Mouse (Mus musculus) E14TG2a.4 (cell line): ENCODE data around the gene Ccnl2.

Experiments used
- CTCF ChIP-seq: conservative IDR thresholded peaks from 2 replicates; pipeline ENCODE4 v1.5.1; 2014; ENCODE audit warnings: low read length
- POU5F1 ChIP-seq: IDR thresholded peaks from 2 replicates; pipeline ENCODE4 v1.6.1; 2014; ENCODE audit warnings: low read length, borderline replicate concordance

DNA sequence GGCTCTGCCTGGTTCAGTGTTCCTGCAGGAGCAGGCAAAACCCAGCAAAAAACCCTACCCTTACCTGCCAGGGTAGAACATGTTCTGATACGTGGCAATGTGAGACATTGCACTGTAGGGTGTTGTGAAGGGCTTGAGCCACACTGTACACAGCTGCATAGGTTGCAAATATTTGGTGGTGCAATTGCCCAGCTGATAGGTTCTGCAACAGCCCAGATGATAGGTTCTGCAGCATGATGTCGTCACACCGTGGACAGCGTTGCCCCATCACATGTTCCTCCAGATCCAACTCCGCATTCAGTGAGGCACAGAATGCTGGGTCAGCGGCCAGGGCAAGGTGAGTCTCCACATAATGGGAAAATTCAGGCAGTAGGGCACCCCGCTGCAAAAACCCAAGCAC, 49.5 kb downstream of the Ccnl2 start:
- TF ChIP-seq CTCF (no peak), POU5F1 (no peak)
